Mouse (Mus musculus) ES-E14 (cell line): ENCODE results near the gene Agtrap.

Experiments
- CHD2 ChIP-seq: IDR thresholded peaks from 2 replicates; pipeline ENCODE4 v1.6.1; 2014; ENCODE audit warnings: mild to moderate bottlenecking, low read depth, low read length, inconsistent platforms
- ZNF384 ChIP-seq: IDR thresholded peaks from 2 replicates; pipeline ENCODE4 v1.6.1; 2012; ENCODE audit warnings: low read depth, low read length, inconsistent platforms

- TF ChIP-seq ZNF384 (no peak), CHD2 (no peak)
Measured at GRCm38 (mm10) chr4:148040933-148041610, 46.8 kb downstream of the Agtrap start.
